Mouse (Mus musculus) intestine, embryonic 15.5 days (tissue): ENCODE measurements at regions not wholly inside any gene's neighbourhood (a gene's known extent, or its start where the extent isn't known, plus 50 kb on each side); places are given as distances from the start of the nearest gene placed in this dataset.

Source experiments
- ATAC-seq: fragments of 200-750 bp; cut with Nextera tagmentation; 2 replicates; pipeline ENCODE4 v1.8.0; 2017; ENCODE audit warnings: moderate TSS enrichment, moderate library complexity
- H3K27ac ChIP-seq: fragments of 300-500 bp; sonication (generic); 2 replicates; pipeline ENCODE4 v1.5.1; 2015; ENCODE audit warnings: mild to moderate bottlenecking, inconsistent platforms
- H3K27me3 ChIP-seq: fragments of 300-500 bp; sonication (generic); replicated peaks from 2 replicates; pipeline ENCODE4 v1.6.1; 2015; ENCODE audit warnings: inconsistent platforms
- H3K36me3 ChIP-seq: fragments of 300-500 bp; sonication (generic); 2 replicates; pipeline ENCODE4 v1.6.1; 2015; ENCODE audit warnings: inconsistent platforms
- H3K4me1 ChIP-seq: fragments of 300-500 bp; sonication (generic); replicated peaks from 2 replicates; pipeline ENCODE4 v1.6.1; 2015; ENCODE audit warnings: inconsistent platforms
- H3K4me2 ChIP-seq: fragments of 300-500 bp; sonication (generic); replicated peaks from 2 replicates; pipeline ENCODE4 v1.6.1; 2015; ENCODE audit warnings: mild to moderate bottlenecking, inconsistent platforms
- H3K4me3 ChIP-seq: fragments of 300-500 bp; sonication (generic); replicated peaks from 2 replicates; pipeline ENCODE4 v1.5.1; 2015; ENCODE audit warnings: inconsistent platforms
- H3K9ac ChIP-seq: fragments of 300-500 bp; sonication (generic); 2 replicates; pipeline ENCODE4 v1.6.1; 2015; ENCODE audit warnings: inconsistent platforms
- H3K9me3 ChIP-seq: fragments of 300-500 bp; sonication (generic); 2 replicates; pipeline ENCODE4 v1.6.1; 2016; ENCODE audit warnings: inconsistent platforms
- WGBS: fragments of 180-500 bp; shearing (Covaris S2); methylation state at CpG from one replicate; pipeline ENCODE4 v1.1.7; 2015; 5-methylcytosine and 5-hydroxymethylcytosine counted together

DNA sequence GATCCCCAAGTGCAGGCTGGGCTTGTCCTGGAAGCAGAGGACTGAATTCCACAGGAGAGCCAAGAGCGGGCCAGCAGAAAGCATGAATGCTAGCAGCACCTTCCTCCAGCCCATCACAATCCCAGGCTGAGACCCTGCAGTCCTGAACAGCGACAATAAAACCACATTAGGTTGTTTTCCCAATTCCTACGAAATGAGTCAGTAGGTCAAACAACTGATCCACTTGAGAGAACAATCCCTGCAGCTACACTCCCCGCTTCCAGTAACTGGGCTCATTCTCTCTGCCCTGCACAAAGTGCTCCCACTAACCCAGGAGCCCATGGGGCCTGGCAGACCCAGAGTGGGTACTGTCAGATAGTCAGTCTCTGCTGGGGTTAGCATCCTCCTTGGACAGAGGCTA is 128.6 kb upstream of the Klf14 start:
- H3K27me3 ChIP-seq = no peaks in the 10 kb centered on the region
- no peaks in the 10 kb centered on the region for H3K9me3 ChIP-seq
- 52% methylated on average over 4 of the region's 4 CpGs for WGBS
- no peaks in the 10 kb centered on the region for H3K36me3 ChIP-seq
- no peak overlapping the region for H3K4me3 ChIP-seq
- ATAC-seq = no peak
- no peak overlapping the region for H3K4me2 ChIP-seq
- H3K4me1 ChIP-seq = peaks cover 7% of the 10 kb centered on the region; the same call in 1 of the 2 replicates
- H3K9ac ChIP-seq = no peak overlapping the region
- H3K27ac ChIP-seq = no peak overlapping the region

DNA sequence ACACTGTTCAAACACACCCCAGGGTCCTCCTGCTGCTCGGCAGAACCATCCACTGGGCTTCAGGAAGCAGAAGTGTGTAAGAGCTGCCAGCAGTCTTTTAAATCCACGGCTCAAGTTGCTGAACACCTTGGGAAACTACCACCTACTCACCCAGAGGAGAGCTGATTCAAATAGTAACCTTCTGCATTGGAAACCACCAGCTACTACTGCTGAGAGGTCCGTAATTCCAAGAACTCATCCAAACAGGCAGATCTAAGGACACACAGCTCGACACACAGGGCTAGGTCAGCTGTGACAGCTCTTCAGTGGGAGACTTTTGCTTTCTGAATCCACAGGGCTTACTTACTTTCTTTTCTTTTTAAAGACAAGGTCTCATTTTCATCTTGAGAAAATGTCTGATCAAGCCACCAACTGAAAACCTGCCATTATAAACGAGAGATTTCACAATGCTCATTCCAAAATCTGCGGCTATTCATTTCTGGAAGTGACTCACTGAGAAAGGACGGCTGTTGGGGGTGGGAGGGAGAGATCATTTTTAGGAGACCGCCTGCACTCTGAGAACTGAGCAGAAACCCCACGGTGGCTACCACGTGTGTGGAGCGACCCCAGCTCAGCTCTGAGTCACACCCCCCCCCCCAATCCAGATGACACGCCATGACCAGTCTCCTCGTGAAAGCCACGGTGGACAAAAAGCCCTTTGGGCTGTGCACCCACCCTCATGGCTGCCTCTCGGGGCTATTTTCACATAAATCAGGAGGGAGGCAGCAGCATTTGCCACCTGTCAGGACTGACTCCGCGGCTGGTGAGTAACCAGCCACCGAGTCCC is 129.5 kb upstream of the Klf14 start:
- WGBS = 26% methylated on average over 18 of the region's 18 CpGs
- peaks cover 7% of the 10 kb centered on the region; the same call in 1 of the 2 replicates for H3K4me1 ChIP-seq
- no peaks in the 10 kb centered on the region for H3K27me3 ChIP-seq
- H3K9ac ChIP-seq = peak overlapping the region; percentile 26; the same call in 1 of the 2 replicates
- peak overlapping the region; percentile 55 for H3K4me2 ChIP-seq
- no peaks in the 10 kb centered on the region for H3K36me3 ChIP-seq
- ATAC-seq = 0 out of 2 replicates have a peak, but pooled peaks have one; percentile 44
- H3K4me3 ChIP-seq = peak overlapping the region; percentile 17
- H3K9me3 ChIP-seq = no peaks in the 10 kb centered on the region
- no peak overlapping the region for H3K27ac ChIP-seq

DNA sequence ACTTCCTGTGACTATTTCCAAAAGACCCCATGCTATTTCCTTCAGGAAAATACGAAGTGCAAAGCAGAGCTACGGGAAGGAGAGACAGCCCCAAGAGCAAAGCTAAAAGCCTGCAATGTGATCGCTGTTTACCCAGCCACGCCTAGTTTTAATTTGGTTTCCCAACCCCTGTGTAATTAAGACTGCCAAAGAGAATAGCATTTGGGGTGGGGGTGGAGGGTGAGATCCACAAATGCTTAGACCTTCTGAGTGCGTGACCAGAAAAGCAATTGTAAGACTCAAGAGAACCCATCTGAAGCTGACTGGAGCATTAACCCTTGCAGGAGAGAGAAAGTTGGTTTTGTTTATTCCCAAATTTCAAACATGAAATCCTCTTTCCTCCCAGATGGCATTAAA is 130.1 kb upstream of the Klf14 start:
- Histone ChIP-seq H3K4me2 (peak overlapping the region; percentile 55), H3K9ac (peak overlapping the region; percentile 26; the same call in 1 of the 2 replicates), H3K27me3 (no peaks in the 10 kb centered on the region), H3K36me3 (no peaks in the 10 kb centered on the region), H3K9me3 (no peaks in the 10 kb centered on the region), H3K4me1 (peaks cover 7% of the 10 kb centered on the region; the same call in 1 of the 2 replicates), H3K4me3 (peak overlapping the region; percentile 17), H3K27ac (no peak overlapping the region)
- WGBS = 16% methylated on average over 5 of the region's 5 CpGs
- 0 out of 2 replicates have a peak, but pooled peaks have one; percentile 7 for ATAC-seq

DNA sequence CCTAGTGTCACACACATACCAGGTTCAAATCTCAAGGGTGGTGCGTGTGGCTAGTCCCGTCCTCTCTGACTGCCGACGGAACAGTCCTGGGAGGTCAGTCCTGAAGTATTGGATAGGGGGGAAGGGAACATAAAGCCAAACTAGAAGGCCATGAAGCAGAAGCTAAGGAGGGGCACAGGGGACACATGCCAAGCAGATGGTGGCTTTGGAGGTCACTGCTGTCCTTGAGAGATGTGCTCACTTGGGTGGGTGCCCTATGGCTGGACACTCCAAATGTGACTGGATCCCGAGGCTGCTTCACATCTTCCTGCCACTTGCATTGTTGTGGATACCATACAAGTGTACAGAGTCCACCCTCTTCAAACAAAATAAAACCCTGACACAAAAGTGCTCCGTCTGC is 131.4 kb upstream of the Klf14 start:
- Histone ChIP-seq H3K36me3 (no peaks in the 10 kb centered on the region), H3K9ac (no peak overlapping the region), H3K9me3 (no peaks in the 10 kb centered on the region), H3K4me1 (peaks cover 7% of the 10 kb centered on the region; the same call in 1 of the 2 replicates), H3K4me2 (no peak overlapping the region), H3K27me3 (no peaks in the 10 kb centered on the region), H3K27ac (no peak overlapping the region), H3K4me3 (no peak overlapping the region)
- no peak for ATAC-seq
- 87% methylated on average over 6 of the region's 6 CpGs for WGBS

DNA sequence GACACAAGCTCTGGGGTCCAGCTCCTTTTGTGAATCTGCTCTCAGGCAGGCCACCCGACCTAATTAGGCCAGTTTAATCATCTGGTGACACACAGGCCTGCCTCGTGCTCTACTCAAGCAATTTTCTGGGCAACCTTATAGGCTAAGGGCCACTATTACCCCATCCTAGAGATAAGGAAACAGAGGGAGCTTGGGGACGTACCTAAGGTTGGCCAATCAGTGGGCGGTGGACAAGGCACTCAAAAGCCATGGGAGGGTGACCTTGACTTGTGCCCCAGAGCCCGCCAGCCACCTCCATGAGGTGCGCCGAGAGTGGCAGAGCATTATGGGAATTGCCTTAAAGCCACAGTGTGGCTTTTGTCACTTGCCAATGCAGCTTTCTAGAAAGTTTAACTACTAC is 131.9 kb upstream of the Klf14 start:
- Histone ChIP-seq H3K36me3 (no peaks in the 10 kb centered on the region), H3K4me1 (peaks cover 7% of the 10 kb centered on the region; the same call in 1 of the 2 replicates), H3K4me3 (no peak overlapping the region), H3K9me3 (no peaks in the 10 kb centered on the region), H3K27ac (no peak overlapping the region), H3K4me2 (no peak overlapping the region), H3K9ac (no peak overlapping the region), H3K27me3 (no peaks in the 10 kb centered on the region)
- 74% methylated on average over 7 of the region's 7 CpGs for WGBS
- no peak for ATAC-seq

DNA sequence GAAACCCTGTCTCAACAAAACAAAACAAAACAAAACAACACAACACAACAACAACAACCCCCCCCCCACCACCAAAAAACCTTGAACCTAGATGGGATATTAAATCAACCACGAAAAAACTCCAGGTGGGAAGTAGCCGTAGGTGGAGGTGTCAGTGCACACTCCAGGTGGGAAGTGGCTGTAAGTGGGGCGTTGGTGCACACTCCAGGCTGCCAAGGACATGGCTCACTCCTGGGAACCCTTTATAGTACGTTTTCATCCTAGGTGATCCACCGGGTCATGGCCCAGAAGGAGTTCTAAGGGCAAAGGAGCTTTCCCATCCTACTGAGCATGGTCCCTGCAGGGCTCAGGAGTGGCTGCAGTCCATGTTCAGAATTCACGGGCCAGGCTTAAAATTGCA is 133.4 kb upstream of the Klf14 start:
- no peak for ATAC-seq
- Histone ChIP-seq H3K36me3 (no peaks in the 10 kb centered on the region), H3K4me1 (peaks cover 15% of the 10 kb centered on the region; the same call in 1 of the 2 replicates), H3K4me2 (no peak overlapping the region), H3K9ac (no peak overlapping the region), H3K27me3 (no peaks in the 10 kb centered on the region), H3K4me3 (no peak overlapping the region), H3K27ac (no peak overlapping the region), H3K9me3 (no peaks in the 10 kb centered on the region)
- 82% methylated on average over 6 of the region's 6 CpGs for WGBS

DNA sequence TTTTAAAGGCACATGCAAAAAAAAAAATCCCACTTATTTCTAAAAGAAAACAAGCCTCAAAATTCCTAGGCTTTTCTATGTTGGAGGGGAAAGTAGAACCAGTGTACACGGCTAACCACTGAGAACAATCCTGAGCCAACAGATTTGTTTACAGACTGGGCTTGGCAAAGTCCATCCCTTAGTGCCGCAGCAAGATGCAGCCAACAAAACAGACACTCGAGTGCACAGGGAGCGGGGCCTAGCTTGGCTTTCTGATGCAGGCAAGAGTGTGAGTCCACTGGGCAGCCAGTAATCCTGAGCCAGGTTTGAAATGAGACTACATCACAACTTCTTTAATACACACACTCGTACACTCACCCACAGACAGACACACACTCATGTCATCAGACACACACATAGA is 133.9 kb upstream of the Klf14 start:
- Histone ChIP-seq H3K27me3 (no peaks in the 10 kb centered on the region), H3K4me3 (no peak overlapping the region), H3K36me3 (no peaks in the 10 kb centered on the region), H3K9ac (no peak overlapping the region), H3K9me3 (no peaks in the 10 kb centered on the region), H3K4me2 (no peak overlapping the region), H3K4me1 (peaks cover 15% of the 10 kb centered on the region; the same call in 1 of the 2 replicates), H3K27ac (no peak overlapping the region)
- 57% methylated on average over 5 of the region's 5 CpGs for WGBS
- no peak for ATAC-seq

DNA sequence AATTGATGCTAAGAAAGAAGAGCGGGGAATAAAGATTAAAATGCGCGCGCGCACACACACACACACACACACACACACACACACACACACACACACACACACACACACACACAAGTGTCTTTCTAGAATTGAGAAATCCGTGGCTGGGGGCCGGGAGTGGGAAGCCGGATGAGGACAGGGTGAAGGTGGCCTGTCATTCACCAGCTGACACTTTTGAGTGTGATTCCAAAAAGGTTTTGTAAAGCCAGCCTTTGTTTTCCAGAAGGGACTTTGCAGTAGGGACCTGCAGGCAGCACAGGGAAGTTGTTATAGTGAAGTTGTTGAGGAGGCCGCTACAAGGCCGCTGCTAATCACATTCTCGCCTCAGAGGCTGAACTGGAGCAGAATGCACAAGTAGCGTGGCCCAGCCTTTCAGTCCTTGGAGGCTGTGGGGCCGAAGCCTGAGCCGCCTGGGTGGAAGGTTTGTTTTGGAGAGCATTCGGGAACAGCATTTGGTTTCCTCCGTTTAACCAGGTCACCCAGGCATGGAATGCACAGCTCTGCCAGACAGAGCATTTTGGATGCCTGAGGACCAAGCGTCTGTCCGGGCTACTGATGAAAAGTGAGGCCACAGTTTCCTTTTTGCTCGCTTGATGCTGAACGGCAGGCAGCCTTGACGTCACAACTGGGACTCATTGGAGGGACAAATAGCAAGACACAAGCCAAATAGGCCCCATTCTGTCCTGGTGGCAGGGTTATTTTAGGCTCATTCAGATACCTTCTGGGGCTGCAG is 137.3 kb upstream of the Klf14 start:
- WGBS = 70% methylated on average over 21 of the region's 21 CpGs
- Histone ChIP-seq H3K27ac (no peak overlapping the region), H3K27me3 (no peaks in the 10 kb centered on the region), H3K4me1 (0 out of 2 replicates have a peak, but pooled peaks cover 8% of the 10 kb centered on the region), H3K4me3 (no peak overlapping the region), H3K9me3 (no peaks in the 10 kb centered on the region), H3K36me3 (no peaks in the 10 kb centered on the region), H3K9ac (no peak overlapping the region), H3K4me2 (no peak overlapping the region)
- ATAC-seq = no peak

DNA sequence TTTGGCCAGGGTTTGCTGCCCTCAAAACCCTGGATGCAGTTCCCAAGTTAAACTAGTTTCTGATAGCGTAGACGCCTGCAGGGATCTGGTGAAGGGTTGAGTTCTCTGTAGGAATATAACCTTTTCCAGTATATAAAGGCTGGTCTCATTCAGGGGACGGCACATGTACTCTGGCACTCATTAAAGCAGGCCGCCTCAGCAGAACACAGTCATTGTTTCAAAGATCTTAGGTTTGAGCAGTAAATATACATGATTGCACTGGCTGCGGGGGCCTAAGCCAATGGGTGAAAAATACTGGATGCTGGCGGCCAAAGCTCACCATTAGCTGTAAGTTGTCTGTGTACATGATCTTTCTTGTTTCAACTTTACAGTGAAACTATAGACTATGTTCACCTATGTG is 137.9 kb upstream of the Klf14 start:
- H3K4me1 ChIP-seq = 0 out of 2 replicates have a peak, but pooled peaks cover 8% of the 10 kb centered on the region
- no peaks in the 10 kb centered on the region for H3K36me3 ChIP-seq
- no peak overlapping the region for H3K4me2 ChIP-seq
- 80% methylated on average over 6 of the region's 6 CpGs for WGBS
- peak; percentile 56; the same call in 1 of the 2 replicates for ATAC-seq
- no peak overlapping the region for H3K4me3 ChIP-seq
- H3K27ac ChIP-seq = no peak overlapping the region
- no peaks in the 10 kb centered on the region for H3K27me3 ChIP-seq
- H3K9me3 ChIP-seq = no peaks in the 10 kb centered on the region
- no peak overlapping the region for H3K9ac ChIP-seq

DNA sequence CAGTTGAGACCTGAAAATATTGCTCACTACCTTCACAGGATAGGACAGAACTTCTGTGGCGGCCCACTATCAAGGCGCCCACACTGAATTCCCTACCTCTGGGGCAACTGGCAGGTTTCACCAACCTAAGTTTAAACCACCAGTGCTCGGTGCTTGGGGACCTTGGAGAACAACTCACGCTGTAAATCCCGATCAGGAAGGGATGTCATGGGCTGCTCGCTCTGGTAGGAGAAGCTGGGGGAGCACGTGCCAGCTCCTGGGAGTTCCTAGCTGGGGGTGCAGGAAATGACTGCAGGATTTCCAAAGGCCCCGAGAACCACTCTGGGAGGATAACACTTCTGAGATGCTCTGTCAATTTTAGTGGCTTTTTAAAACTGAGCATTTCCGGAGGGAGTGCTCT is 138.4 kb upstream of the Klf14 start:
- WGBS = 68% methylated on average over 9 of the region's 9 CpGs

DNA sequence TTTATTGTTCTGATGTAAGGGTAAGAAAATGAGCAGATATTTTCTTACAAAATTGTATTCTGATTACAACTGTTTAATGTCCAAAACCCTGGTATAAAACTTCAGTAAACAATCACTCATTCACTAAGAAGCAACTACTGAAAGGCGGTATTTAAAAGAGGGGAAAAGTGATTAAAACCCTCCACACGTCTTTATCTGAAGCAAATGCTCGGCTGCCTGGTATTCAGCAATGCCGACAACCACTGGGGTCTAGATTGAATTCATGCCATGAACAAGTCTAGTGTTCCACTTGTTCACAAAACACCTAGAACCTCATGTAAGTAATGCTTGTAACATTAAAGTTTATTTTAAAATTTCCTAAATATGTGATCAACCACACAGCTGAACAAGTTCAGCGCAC is 139.2 kb upstream of the Klf14 start:
- Histone ChIP-seq H3K27ac (no peak overlapping the region), H3K9ac (no peak overlapping the region), H3K4me3 (no peak overlapping the region), H3K9me3 (no peaks in the 10 kb centered on the region), H3K4me2 (no peak overlapping the region), H3K36me3 (no peaks in the 10 kb centered on the region), H3K4me1 (0 out of 2 replicates have a peak, but pooled peaks cover 8% of the 10 kb centered on the region), H3K27me3 (no peaks in the 10 kb centered on the region)
- no peak for ATAC-seq
- 83% methylated on average over 5 of the region's 5 CpGs for WGBS

More for the DNA sequence above, 138.4 kb upstream of the Klf14 start:
- no peak overlapping the region for H3K27ac ChIP-seq
- H3K4me1 ChIP-seq = 0 out of 2 replicates have a peak, but pooled peaks cover 8% of the 10 kb centered on the region
- no peak; the same call in 1 of the 2 replicates for ATAC-seq
- H3K4me3 ChIP-seq = no peak overlapping the region
- H3K27me3 ChIP-seq = no peaks in the 10 kb centered on the region
- H3K9me3 ChIP-seq = no peaks in the 10 kb centered on the region
- H3K4me2 ChIP-seq = no peak overlapping the region
- H3K36me3 ChIP-seq = no peaks in the 10 kb centered on the region
- H3K9ac ChIP-seq = no peak overlapping the region

DNA sequence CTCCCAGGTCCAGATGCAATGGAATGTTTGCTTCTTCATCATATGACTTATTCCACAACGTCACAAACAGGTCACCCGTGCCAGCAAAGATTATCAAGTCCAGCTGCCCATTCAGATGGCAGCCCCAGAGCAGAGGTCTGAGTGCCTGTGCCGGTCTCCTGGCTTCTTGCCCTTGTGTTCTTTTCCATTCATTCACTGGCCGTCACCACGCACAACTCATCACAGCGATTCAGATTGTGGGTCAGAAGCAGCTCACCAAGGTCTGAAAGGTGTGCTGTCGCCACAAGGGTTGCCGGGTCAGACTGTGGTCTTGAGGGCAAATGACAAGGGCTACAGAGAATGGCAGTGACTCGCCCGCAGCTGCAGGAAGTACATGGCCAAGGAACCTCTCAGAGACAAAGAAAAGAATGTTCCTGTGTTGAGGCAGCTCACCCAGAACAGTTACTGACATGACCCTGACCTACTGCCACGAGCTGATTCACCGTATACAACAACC is 141.3 kb upstream of the Klf14 start:
- Histone ChIP-seq H3K9ac (no peak overlapping the region), H3K27me3 (no peaks in the 10 kb centered on the region), H3K9me3 (no peaks in the 10 kb centered on the region), H3K4me3 (no peak overlapping the region), H3K4me2 (no peak overlapping the region), H3K27ac (no peak overlapping the region), H3K36me3 (no peaks in the 10 kb centered on the region), H3K4me1 (0 out of 2 replicates have a peak, but pooled peaks cover 8% of the 10 kb centered on the region)
- no peak for ATAC-seq
- 65% methylated on average over 12 of the region's 12 CpGs for WGBS
